8 mouse cellular contexts compared by ENCODE assay signal in the genomic region with DNA sequence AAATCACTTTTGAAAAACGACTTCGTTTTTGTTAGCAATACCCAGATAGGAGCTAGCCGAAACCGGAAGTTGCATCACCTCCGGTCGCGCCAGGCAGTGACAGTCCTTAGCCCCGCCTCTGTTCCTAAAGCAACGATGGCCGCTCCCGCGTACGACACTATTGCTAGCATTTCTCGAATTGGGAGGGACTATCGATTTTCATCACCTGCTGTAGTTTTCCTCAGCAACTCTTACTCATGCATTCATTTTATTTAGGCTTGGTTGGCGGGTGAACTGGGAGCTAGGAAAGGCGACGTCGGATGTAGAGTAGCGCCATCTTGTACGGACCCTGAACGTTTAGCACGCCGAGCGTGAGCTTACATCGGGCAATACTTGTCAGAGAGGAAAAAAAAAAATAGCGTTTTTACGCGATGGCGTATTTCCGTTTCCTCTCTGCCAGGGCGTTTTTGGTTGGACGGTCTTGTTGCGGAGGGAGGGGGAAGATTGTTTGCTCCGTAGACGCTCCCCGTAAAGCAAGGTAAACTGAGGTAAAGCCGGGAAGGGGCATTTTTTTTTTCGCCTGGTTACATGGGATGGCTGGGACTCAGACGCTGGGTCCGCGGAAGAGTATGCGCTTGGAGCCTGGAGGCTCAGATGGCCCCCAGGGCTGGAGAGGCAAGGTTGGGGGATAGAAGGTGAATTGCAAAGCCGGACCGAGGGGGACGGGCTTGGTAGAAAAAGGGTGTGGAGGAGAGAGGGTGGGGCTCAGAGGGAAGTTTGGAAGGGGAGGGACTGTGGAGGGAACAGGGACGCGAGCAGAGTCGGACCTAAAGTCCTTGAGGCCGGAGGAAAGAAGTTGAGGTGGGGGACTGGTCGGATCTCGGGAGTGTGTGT. TPM values are rescaled to one million over a fixed set of nuclear protein-coding genes. Genes with fewer than 3 reads are reported as not detected.
DNase-seq lines count a peak whose midpoint lies in the region; ATAC-seq lines count a peak whose summit lies in the region.

TSS of gene Zfp672 (minus strand) at position 64 of the 873 bp plus-strand sequence.
TSS of gene Sh3bp5l (plus strand) at position 449 of the 873 bp plus-strand sequence.

- peak; percentile 91 for DNase-seq in WW6 (ENCODE audit: low read depth, low spot score)
- DNase-seq in cerebellum, postnatal 36 days = peak; percentile 84 to 89
- peak; percentile 92 for DNase-seq in gastrocnemius, adult 18-20 months (ENCODE audit: low spot score)
- peak; percentile 83 to 89 for DNase-seq in left cerebral cortex, adult 18-20 months (ENCODE audit: low spot score in 2 of 2)
- peak; percentile 93 for DNase-seq in right cerebral cortex, adult 18-20 months
- peak; percentile 81 for DNase-seq in urinary bladder, postnatal 25 days (ENCODE audit: low spot score)

- peaks cover 30% of the 10 kb centered on the region for H3K4me1 ChIP-seq in hindbrain, embryonic 16.5 days (ENCODE audit: control insufficient read depth, insufficient read depth, low read depth, low read length)

- H3K9ac ChIP-seq in hindbrain, embryonic 16.5 days (ENCODE audit: low read depth, low read length) = peak within 1 kb of the TSS; percentile 90

- peak within 1 kb of the TSS; percentile 96 for H3K4me2 ChIP-seq in hindbrain, embryonic 16.5 days (ENCODE audit: low read length)

- H3K27me3 ChIP-seq in hindbrain, embryonic 16.5 days (replicated peaks; ENCODE audit: control insufficient read depth, insufficient read depth, low read length) = no peaks in the 10 kb centered on the region

- peaks cover 87% of the 10 kb centered on the region for H3K79me2 ChIP-seq in macrophage (ENCODE audit: inconsistent target)

- ATAC-seq in hindbrain, embryonic 16.5 days = peak; percentile 97

- under 1% methylated on average over 52 of the region's 52 CpGs for WGBS in hindbrain, embryonic 16.5 days
- WGBS in macrophage (ENCODE audit: missing documents) = under 1% methylated on average over 52 of the region's 52 CpGs

- H3K9me3 ChIP-seq in hindbrain, embryonic 16.5 days (ENCODE audit: control insufficient read depth, low read length) = no peaks in the 10 kb centered on the region

- peaks cover 10% of the 10 kb centered on the region for H3K36me3 ChIP-seq in hindbrain, embryonic 16.5 days (ENCODE audit: control insufficient read depth, insufficient read depth, low read length)
- H3K36me3 ChIP-seq in macrophage (ENCODE audit: inconsistent target) = 0 out of 2 replicates have a peak, but pooled peaks cover 6% of the 10 kb centered on the region

- H3K27ac ChIP-seq in hindbrain, embryonic 16.5 days (ENCODE audit: low read depth, low read length) = peak within 1 kb of the TSS; percentile 80
- peak within 1 kb of the TSS; percentile 90 for H3K27ac ChIP-seq in macrophage

- H3K4me3 ChIP-seq in hindbrain, embryonic 16.5 days (ENCODE audit: low read length) = peak within 1 kb of the TSS; percentile 88
- H3K4me3 ChIP-seq in macrophage (ENCODE audit: inconsistent target) = peak within 1 kb of the TSS; percentile 100

RNA-seq across cellular contexts. Expression of gene Zfp672, which starts in this region (rescaled TPM):
- total RNA-seq in gastrocnemius, adult 18-20 months (2021) = 10 to 100 TPM; 33.2 to 45.7 TPM
- polyA plus RNA-seq in hindbrain, embryonic 16.5 days (2015; fragmentation: Nextera tagmentation; extraction: Ambion mirVana) = 38.2 and 38.6 TPM in 2 replicates
- 10 to 100 TPM; 39.4 to 45.1 TPM for total RNA-seq in left cerebral cortex, adult 18-20 months (2021)
- total RNA-seq in macrophage (2018; cell fraction: chromatin; rRNA removed) = 10 to 100 TPM; 10.4 to 75.2 (median 32.9) TPM
- total RNA-seq in macrophage (2018; cell fraction: cytosol; rRNA removed) = 10 to 100 TPM in 15 of 26 experiments, 1 to 10 TPM in 11; 5.9 to 17.7 (median 10.2) TPM
- 10 to 100 TPM in 24 of 26 experiments, 1 to 10 TPM in 2; 9.0 to 74.0 (median 25.2) TPM for total RNA-seq in macrophage (2018; cell fraction: nucleus; rRNA removed)
- polyA plus RNA-seq in macrophage (2018) = 7.9 to 19.4 TPM (median 9.7 TPM) in 3 replicates

RNA-seq across cellular contexts. Expression of gene Sh3bp5l, which starts in this region (rescaled TPM):
- 10 to 100 TPM; 22.4 to 23.3 TPM for total RNA-seq in gastrocnemius, adult 18-20 months (2021)
- polyA plus RNA-seq in hindbrain, embryonic 16.5 days (2015; fragmentation: Nextera tagmentation; extraction: Ambion mirVana) = 48.0 and 50.6 TPM in 2 replicates
- total RNA-seq in left cerebral cortex, adult 18-20 months (2021) = 10 to 100 TPM; 50.1 to 53.7 TPM
- 10 to 100 TPM in 15 of 26 experiments, 1 to 10 TPM in 11; 1.2 to 27.2 (median 12.7) TPM for total RNA-seq in macrophage (2018; cell fraction: chromatin; rRNA removed)
- 10 to 100 TPM in 8 of 26 experiments, 1 to 10 TPM in 18; 3.8 to 14.7 (median 7.7) TPM for total RNA-seq in macrophage (2018; cell fraction: cytosol; rRNA removed)
- total RNA-seq in macrophage (2018; cell fraction: nucleus; rRNA removed) = 10 to 100 TPM in 12 of 26 experiments, 1 to 10 TPM in 14; 3.1 to 21.4 (median 9.1) TPM
- 6.4 to 11.1 TPM (median 8.6 TPM) in 3 replicates for polyA plus RNA-seq in macrophage (2018)

Comparison
In these comparisons a context has a peak if more than half of its experiments do, and no peak if none do; other contexts are left out.
1. Peak in every context shown above with its lines: DNase-seq, ATAC-seq, H3K4me3 ChIP-seq and H3K27ac ChIP-seq.